In the genomic region with DNA sequence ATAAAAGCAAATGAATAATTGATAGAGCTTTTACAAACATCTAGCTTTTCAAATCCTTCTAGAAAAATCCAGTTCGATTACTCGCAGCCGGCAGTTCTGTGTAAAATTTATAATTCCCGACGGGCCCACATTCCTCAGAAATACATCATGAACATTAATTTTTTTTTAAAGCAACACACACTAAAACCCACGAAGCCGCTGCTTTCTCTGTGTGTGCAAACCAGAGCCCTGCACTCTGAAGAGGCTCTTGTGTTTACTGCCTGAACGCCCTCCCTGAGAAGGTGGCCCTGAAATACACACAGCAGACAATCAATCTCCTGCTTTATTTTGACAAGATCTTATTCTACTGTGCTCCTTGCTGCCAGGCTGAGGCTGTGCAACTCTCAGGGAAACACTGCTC, we compare ENCODE assay signal across 15 mouse cellular contexts. TPM values are rescaled to one million over a fixed set of nuclear protein-coding genes. Genes with fewer than 3 reads are reported as not detected.
DNase-seq lines count a peak whose midpoint lies in the region; ATAC-seq and TF ChIP-seq lines count a peak whose summit lies in the region.
"Had no signal": no experiment of that assay in that cellular context is flagged by ENCODE, and none has a peak within 500 bp of the region (broad histone marks: within the 10 kb centered on the region; RNA-seq: fewer than 3 reads in every experiment).

No protein-coding gene starts in this region.

- 0 out of 2 replicates have a peak overlapping the region, but pooled peaks have one; percentile 2 for H3K9ac ChIP-seq in limb, embryonic 13.5 days
- H3K9ac ChIP-seq in neural tube, embryonic 15.5 days (replicated peaks) = no peak overlapping the region

- H3K27me3 ChIP-seq in kidney, adult 2 months (replicated peaks; ENCODE audit: control insufficient read depth, insufficient read depth, low read length) = no peaks in the 10 kb centered on the region
- 0 out of 2 replicates have a peak, but pooled peaks cover 3% of the 10 kb centered on the region for H3K27me3 ChIP-seq in limb, embryonic 13.5 days
- H3K27me3 ChIP-seq in neural tube, embryonic 15.5 days (replicated peaks) = no peaks in the 10 kb centered on the region
- no peaks in the 10 kb centered on the region for H3K27me3 ChIP-seq in cerebellum, adult 2 months (ENCODE audit: control insufficient read depth, insufficient read depth, low read length)

- TF ChIP-seq CTCF in kidney, adult 2 months (conservative IDR thresholded peaks at IDR 0.05; ENCODE audit: insufficient read depth, insufficient read length, low read depth, low read length) = no peak
- no peak for TF ChIP-seq CTCF in cerebellum, adult 2 months (IDR thresholded peaks at IDR 0.05; ENCODE audit: borderline replicate concordance, insufficient read depth, low read depth, low read length)

- H3K4me2 ChIP-seq in limb, embryonic 13.5 days (replicated peaks) = peak overlapping the region; percentile 36
- H3K4me2 ChIP-seq in neural tube, embryonic 15.5 days = no peak overlapping the region

- no peaks in the 10 kb centered on the region for H3K4me1 ChIP-seq in kidney, adult 2 months (ENCODE audit: control insufficient read depth, insufficient read depth, low read length)
- H3K4me1 ChIP-seq in limb, embryonic 13.5 days = peaks cover 27% of the 10 kb centered on the region
- H3K4me1 ChIP-seq in neural tube, embryonic 15.5 days = peaks cover 11% of the 10 kb centered on the region; the same call in 1 of the 2 replicates
- no peaks in the 10 kb centered on the region for H3K4me1 ChIP-seq in cerebellum, adult 2 months (ENCODE audit: control insufficient read depth, insufficient read depth, low read length)

- no peaks in the 10 kb centered on the region for H3K9me3 ChIP-seq in limb, embryonic 13.5 days
- H3K9me3 ChIP-seq in neural tube, embryonic 15.5 days (replicated peaks) = no peaks in the 10 kb centered on the region

- no peak for ATAC-seq in limb, embryonic 13.5 days (ENCODE audit: low FRiP score, low read depth)
- ATAC-seq in neural tube, embryonic 15.5 days (ENCODE audit: low FRiP score) = peak; percentile 50; the same call in 1 of the 2 replicates

- no peaks in the 10 kb centered on the region for H3K36me3 ChIP-seq in kidney, adult 2 months (ENCODE audit: control insufficient read depth, insufficient read depth, low read length)
- no peaks in the 10 kb centered on the region for H3K36me3 ChIP-seq in limb, embryonic 13.5 days
- H3K36me3 ChIP-seq in neural tube, embryonic 15.5 days = no peaks in the 10 kb centered on the region

- no peak for TF ChIP-seq POLR2A in kidney, adult 2 months (IDR thresholded peaks at IDR 0.05; ENCODE audit: low read depth, low read length)
- no peak for TF ChIP-seq POLR2A in cerebellum, adult 2 months (IDR thresholded peaks at IDR 0.05; ENCODE audit: borderline replicate concordance, insufficient read depth, low read length)

- no peak overlapping the region for H3K27ac ChIP-seq in kidney, adult 2 months (ENCODE audit: insufficient read depth, low read depth, low read length)
- H3K27ac ChIP-seq in limb, embryonic 13.5 days = peak overlapping the region; percentile 7; the same call in 1 of the 2 replicates
- no peak overlapping the region for H3K27ac ChIP-seq in neural tube, embryonic 15.5 days (replicated peaks)
- no peak overlapping the region for H3K27ac ChIP-seq in cerebellum, adult 2 months (ENCODE audit: insufficient read depth, low read length)

- 59% methylated on average over 8 of the region's 8 CpGs for WGBS in kidney, adult 2 months
- WGBS in limb, embryonic 13.5 days = 30% methylated on average over 8 of the region's 8 CpGs
- WGBS in neural tube, embryonic 15.5 days = 62% methylated on average over 8 of the region's 8 CpGs
- 81% methylated on average over 8 of the region's 8 CpGs for WGBS in cerebellum, adult 2 months

- H3K4me3 ChIP-seq in kidney, adult 2 months (ENCODE audit: insufficient read depth, low read depth, low read length) = no peak overlapping the region
- no peak overlapping the region for H3K4me3 ChIP-seq in limb, embryonic 13.5 days
- no peak overlapping the region for H3K4me3 ChIP-seq in neural tube, embryonic 15.5 days (replicated peaks)
- no peak overlapping the region for H3K4me3 ChIP-seq in cerebellum, adult 2 months (replicated peaks; ENCODE audit: insufficient read depth, low read depth, low read length)

- DNase-seq in kidney, postnatal 4 days = peak; percentile 11 to 31
- DNase-seq in kidney, adult 2 months = no peak
- DNase-seq in NIH3T3 (ENCODE audit: low read depth) = peak; percentile 76
- DNase-seq in cerebellum, adult 2 months = no peak
- DNase-seq in adrenal gland, postnatal 14 days = no peak
- no peak for DNase-seq in layer of hippocampus, adult 11-12 months (ENCODE audit: low spot score)
- DNase-seq: adrenal gland, postnatal 25 days; cerebellum, postnatal 10 days; kidney, adult 9 months; layer of hippocampus, postnatal 36 days; lung, postnatal 10 days; right cerebral cortex, postnatal 4 days; thymus, adult 2 months had no signal

RNA-seq across cellular contexts. Expression of a gene that starts 14.3 kb away (rescaled TPM):
- polyA plus RNA-seq in kidney, adult 2 months (2012; rRNA removed) = 25.1 and 47.7 TPM in 2 replicates
- 5.1 and 5.6 TPM in 2 replicates for polyA plus RNA-seq in limb, embryonic 13.5 days (2015; fragmentation: Nextera tagmentation; extraction: Ambion mirVana)
- polyA plus RNA-seq in neural tube, embryonic 15.5 days (2015; fragmentation: Nextera tagmentation; extraction: Ambion mirVana) = 3.9 and 5.4 TPM in 2 replicates
- polyA plus RNA-seq in cerebellum, adult 2 months (2012; rRNA removed) = 3.5 and 3.9 TPM in 2 replicates
- 20.8 and 29.6 TPM in 2 replicates for total RNA-seq in adrenal gland, postnatal 14 days (2021)

Comparison
In these comparisons a context has a peak if more than half of its experiments do, and no peak if none do; other contexts are left out.
1. DNase-seq: peak in kidney, postnatal 4 days (2 of 2) and NIH3T3 (single experiment); none in kidney, adult 2 months (single experiment), cerebellum, adult 2 months (0 of 2), adrenal gland, postnatal 14 days (single experiment) and layer of hippocampus, adult 11-12 months (single experiment).